Mouse (Mus musculus) 3T3-L1 (cell line): Measurements from ENCODE around the gene Krtap31-2.

Experiments used
- DNase-seq: peaks from one replicate; pipeline ENCODE4 v3.0.0-alpha.2; 2015; ENCODE audit warnings: low read depth, low spot score

Krtap31-2 gene

GRCm38 (mm10) chr11:99935991-99936390, at the start of gene Krtap31-2:
Krtap31-2 (plus strand) TSS chr11:99936291.
- DNase-seq = no peak

- DNase-seq = no peak
Measured at GRCm38 (mm10) chr11:99907620-99908019, 28.5 kb upstream of the Krtap31-2 start, which contains the start of gene Krtap31-1. Krtap31-1 (plus strand) TSS chr11:99907920.

- no peak for DNase-seq
Measured at GRCm38 (mm10) chr11:99914451-99914850, 21.6 kb upstream of the Krtap31-2 start, which contains the start of gene Gm11565. Gm11565 (plus strand) TSS chr11:99914751.

GRCm38 (mm10) chr11:99937751-99938264, 1.7 kb downstream of the Krtap31-2 start:
- DNase-seq = peak; percentile 20

GRCm38 (mm10) chr11:99948175-99948574, 12.1 kb downstream of the Krtap31-2 start, which contains the start of gene Krtap9-5:
Krtap9-5 (plus strand) TSS chr11:99948475.
- DNase-seq = no peak

GRCm38 (mm10) chr11:99964213-99964612, 28.1 kb downstream of the Krtap31-2 start:
- DNase-seq = peak; percentile 9

- DNase-seq = peak; percentile 8
Measured at GRCm38 (mm10) chr11:99965961-99966360, 29.9 kb downstream of the Krtap31-2 start.

- no peak for DNase-seq
Measured at GRCm38 (mm10) chr11:99978953-99979352, 42.9 kb downstream of the Krtap31-2 start, which contains the start of gene Krtap29-1. Krtap29-1 (minus strand) TSS chr11:99979053.

GRCm38 (mm10) chr11:99982731-99983130, 46.6 kb downstream of the Krtap31-2 start:
- DNase-seq = no peak

- no peak for DNase-seq
Measured at GRCm38 (mm10) chr11:99983442-99983841, 47.4 kb downstream of the Krtap31-2 start.

GRCm38 (mm10) chr11:99985291-99986092, 49.4 kb downstream of the Krtap31-2 start:
- no peak for DNase-seq

GRCm38 (mm10) chr11:99986180-99986647, 50.1 kb downstream of the Krtap31-2 start, which contains the start of gene Krtap16-1:
Krtap16-1 (minus strand) TSS chr11:99986597.
- DNase-seq = no peak
